Mouse (Mus musculus) ES-CJ7 (cell line): ENCODE data around the gene Gm10413.
"Not testable (repeated sequence)": the region's sequence is repeated elsewhere in the genome, so short reads cannot be mapped to it uniquely, and the experiment has no call there.

ENCODE experiments used
- DNase-seq: peaks from one replicate; pipeline ENCODE4 v3.0.0; 2011; ENCODE audit warnings: low read depth, low spot score

Gm10413 gene

DNA sequence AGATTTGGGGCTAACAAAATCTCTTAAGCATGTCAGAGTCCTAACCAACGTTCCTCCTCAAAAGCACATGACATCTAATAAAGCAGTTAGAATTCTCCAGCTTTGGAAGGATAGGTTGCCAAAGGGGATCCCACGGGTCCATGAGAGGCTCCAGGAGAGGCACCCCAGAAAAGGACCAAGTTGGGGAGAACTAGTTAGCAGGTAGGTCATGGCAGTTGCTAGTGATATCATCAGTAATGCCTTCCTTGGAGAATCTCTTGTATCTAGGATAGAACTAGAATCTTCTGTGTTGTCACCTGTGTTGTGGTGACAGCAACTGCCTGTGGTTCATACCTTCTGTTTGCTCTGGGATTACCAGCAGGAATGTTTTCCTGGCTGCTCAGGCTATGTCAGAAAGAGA lies at the start of gene Gm10413:
Gene Gm10413 (plus strand): TSS at position 301 of the 400 bp plus-strand sequence.
- DNase-seq: not testable (repeated sequence)

GRCm38 (mm10) chr14:3412314-3412713 lies 17.4 kb downstream of the Gm10413 start, which contains the start of gene Gm10409:
Gene Gm10409, plus strand, starts transcription at chr14:3412614.
- DNase-seq: not testable (repeated sequence)

GRCm38 (mm10) chr14:3427803-3428202 lies 32.9 kb downstream of the Gm10413 start, which contains the start of gene Gm3005:
Gene Gm3005, plus strand, starts transcription at chr14:3428103.
- not testable (repeated sequence) for DNase-seq

GRCm38 (mm10) chr14:3449079-3449478 lies 54.2 kb downstream of the Gm10413 start, which contains the start of gene Gm10408:
Gene Gm10408, plus strand, starts transcription at chr14:3449379.
- not testable (repeated sequence) for DNase-seq
